Mouse (Mus musculus): Measurements from ENCODE around the gene Fsip1.

The Fsip1 gene

GRCm38 (mm10) chr2:118081581-118081980 is 175.2 kb downstream of the Fsip1 start:
- DNase-seq, result no peak
